Mouse (Mus musculus) limb, embryonic 10.5 days (tissue): ENCODE results near the gene Slc9a3r1. TPM values are rescaled to one million over a fixed set of nuclear protein-coding genes. Genes with fewer than 3 reads are reported as not detected.

ENCODE experiments used
- DNase-seq: peaks from one replicate; pipeline ENCODE4 v3.0.0-alpha.2; 2017; ENCODE audit warnings: low spot score
- H3K27ac ChIP-seq: fragments of 300-500 bp; sonication (generic); 2 replicates; pipeline ENCODE4 v1.5.1; 2016; ENCODE audit warnings: mild to moderate bottlenecking
- H3K27me3 ChIP-seq: fragments of 300-500 bp; sonication (generic); 2 replicates; pipeline ENCODE4 v1.6.1; 2016; ENCODE audit warnings: low read depth, mild to moderate bottlenecking; ENCODE audit not compliant: poor library complexity, severe bottlenecking
- H3K36me3 ChIP-seq: fragments of 300-500 bp; sonication (generic); 2 replicates; pipeline ENCODE4 v1.6.1; 2016; ENCODE audit warnings: mild to moderate bottlenecking, moderate library complexity
- H3K4me1 ChIP-seq: fragments of 300-500 bp; sonication (generic); 2 replicates; pipeline ENCODE4 v1.6.1; 2016
- H3K4me3 ChIP-seq: fragments of 300-500 bp; sonication (generic); 2 replicates; pipeline ENCODE4 v1.5.1; 2016; ENCODE audit warnings: mild to moderate bottlenecking, moderate library complexity
- H3K9me3 ChIP-seq: fragments of 300-500 bp; sonication (generic); replicated peaks from 2 replicates; pipeline ENCODE4 v1.6.1; 2016; ENCODE audit warnings: mild to moderate bottlenecking
- WGBS: fragments of 180-500 bp; shearing (Covaris S2); methylation state at CpG from one replicate; pipeline ENCODE4 v1.1.7; 2016; 5-methylcytosine and 5-hydroxymethylcytosine counted together
- polyA plus RNA-seq: library from polyadenylated mRNA; unstranded; fragments of >200 nt; fragmentation: Nextera tagmentation; extraction: Ambion mirVana; gene quantifications from 2 replicates; pipeline ENCODE4 v1.2.1, GENCODE M21; 2016

Slc9a3r1 gene
- polyA plus RNA-seq, 1 experiment from 2014 or later, result 30.7 TPM

GRCm38 (mm10) chr11:115153699-115154292 lies 9.3 kb upstream of the Slc9a3r1 start:
- Histone ChIP-seq H3K4me3 (peak overlapping the region; percentile 36), H3K27me3 (peaks cover 50% of the 10 kb centered on the region), H3K9me3 (no peaks in the 10 kb centered on the region), H3K4me1 (peaks cover 68% of the 10 kb centered on the region), H3K36me3 (no peaks in the 10 kb centered on the region), H3K27ac (no peak overlapping the region)
- peak; percentile 90 for DNase-seq
- under 1% methylated on average over 35 of the region's 35 CpGs for WGBS

- no peaks in the 10 kb centered on the region for H3K36me3 ChIP-seq
- no peak for DNase-seq
- H3K4me3 ChIP-seq, result peak overlapping the region; percentile 2; the same call in 1 of the 2 replicates
- peaks cover 75% of the 10 kb centered on the region for H3K4me1 ChIP-seq
- peaks cover 50% of the 10 kb centered on the region for H3K27me3 ChIP-seq
- no peaks in the 10 kb centered on the region for H3K9me3 ChIP-seq
- 2% methylated on average over 5 of the region's 5 CpGs for WGBS
- no peak overlapping the region for H3K27ac ChIP-seq
Measured at GRCm38 (mm10) chr11:115155053-115155634, 8.0 kb upstream of the Slc9a3r1 start.

GRCm38 (mm10) chr11:115157933-115158719 lies 5.0 kb upstream of the Slc9a3r1 start:
- H3K27me3 ChIP-seq, result peaks cover 61% of the 10 kb centered on the region
- H3K4me3 ChIP-seq, result no peak overlapping the region

GRCm38 (mm10) chr11:115160016-115160797 lies 2.9 kb upstream of the Slc9a3r1 start:
- peak; percentile 67 for DNase-seq
- no peak overlapping the region for H3K27ac ChIP-seq
- 50% methylated on average over 11 of the region's 11 CpGs for WGBS
- no peak overlapping the region for H3K4me3 ChIP-seq
- peaks cover 69% of the 10 kb centered on the region for H3K4me1 ChIP-seq
- H3K36me3 ChIP-seq, result no peaks in the 10 kb centered on the region
- peaks cover 60% of the 10 kb centered on the region for H3K27me3 ChIP-seq
- no peaks in the 10 kb centered on the region for H3K9me3 ChIP-seq

More at GRCm38 (mm10) chr11:115157933-115158719, 5.0 kb upstream of the Slc9a3r1 start:
- no peaks in the 10 kb centered on the region for H3K36me3 ChIP-seq
- H3K4me1 ChIP-seq, result peaks cover 69% of the 10 kb centered on the region
- no peaks in the 10 kb centered on the region for H3K9me3 ChIP-seq
- H3K27ac ChIP-seq, result peak overlapping the region; percentile 82
- 29% methylated on average over 12 of the region's 12 CpGs for WGBS
- no peak for DNase-seq

GRCm38 (mm10) chr11:115160883-115161577 lies 2.1 kb upstream of the Slc9a3r1 start:
- Histone ChIP-seq H3K9me3 (no peaks in the 10 kb centered on the region), H3K4me1 (peaks cover 64% of the 10 kb centered on the region), H3K27me3 (peaks cover 60% of the 10 kb centered on the region), H3K27ac (no peak overlapping the region), H3K4me3 (no peak overlapping the region), H3K36me3 (no peaks in the 10 kb centered on the region)
- peak; percentile 85 for DNase-seq
- WGBS, result 35% methylated on average over 10 of the region's 10 CpGs

GRCm38 (mm10) chr11:115161578-115162204 lies 1.4 kb upstream of the Slc9a3r1 start:
- H3K27me3 ChIP-seq, result peaks cover 57% of the 10 kb centered on the region
- H3K36me3 ChIP-seq, result no peaks in the 10 kb centered on the region
- 75% methylated on average over 9 of the region's 9 CpGs for WGBS
- no peaks in the 10 kb centered on the region for H3K9me3 ChIP-seq
- DNase-seq, result no peak
- H3K4me1 ChIP-seq, result peaks cover 64% of the 10 kb centered on the region
- no peak overlapping the region for H3K27ac ChIP-seq
- no peak overlapping the region for H3K4me3 ChIP-seq

- WGBS, result 25% methylated on average over 9 of the region's 9 CpGs
- Histone ChIP-seq H3K9me3 (no peaks in the 10 kb centered on the region), H3K4me3 (peak overlapping the region; percentile 63), H3K4me1 (peaks cover 64% of the 10 kb centered on the region), H3K36me3 (no peaks in the 10 kb centered on the region), H3K27me3 (peaks cover 52% of the 10 kb centered on the region), H3K27ac (peak overlapping the region; percentile 80; the same call in 1 of the 2 replicates)
- DNase-seq, result no peak
Measured at GRCm38 (mm10) chr11:115162205-115162601, 938 bp upstream of the Slc9a3r1 start.

GRCm38 (mm10) chr11:115163568-115164150 lies 518 bp downstream of the Slc9a3r1 start:
- peaks cover 49% of the 10 kb centered on the region for H3K27me3 ChIP-seq
- under 1% methylated on average over 47 of the region's 47 CpGs for WGBS
- H3K4me1 ChIP-seq, result peaks cover 51% of the 10 kb centered on the region
- DNase-seq, result peak; percentile 71
- no peaks in the 10 kb centered on the region for H3K36me3 ChIP-seq
- peak overlapping the region; percentile 80 for H3K27ac ChIP-seq
- H3K9me3 ChIP-seq, result no peaks in the 10 kb centered on the region
- peak overlapping the region; percentile 63 for H3K4me3 ChIP-seq

GRCm38 (mm10) chr11:115164341-115164975 lies 1.3 kb downstream of the Slc9a3r1 start:
- H3K4me1 ChIP-seq, result peaks cover 51% of the 10 kb centered on the region
- H3K36me3 ChIP-seq, result no peaks in the 10 kb centered on the region
- H3K27ac ChIP-seq, result peak overlapping the region; percentile 80
- H3K27me3 ChIP-seq, result peaks cover 49% of the 10 kb centered on the region
- WGBS, result 2% methylated on average over 14 of the region's 14 CpGs
- no peak for DNase-seq
- peak overlapping the region; percentile 63 for H3K4me3 ChIP-seq
- H3K9me3 ChIP-seq, result no peaks in the 10 kb centered on the region

- Histone ChIP-seq H3K4me3 (peak overlapping the region; percentile 63), H3K9me3 (no peaks in the 10 kb centered on the region), H3K36me3 (no peaks in the 10 kb centered on the region), H3K27me3 (peaks cover 49% of the 10 kb centered on the region), H3K4me1 (peaks cover 46% of the 10 kb centered on the region), H3K27ac (peak overlapping the region; percentile 33)
- no peak for DNase-seq
- WGBS, result under 1% methylated on average over 9 of the region's 9 CpGs
Measured at GRCm38 (mm10) chr11:115164976-115165374, 1.8 kb downstream of the Slc9a3r1 start.

- H3K4me1 ChIP-seq, result peaks cover 46% of the 10 kb centered on the region
- no peak for DNase-seq
- no peak overlapping the region for H3K27ac ChIP-seq
- peaks cover 46% of the 10 kb centered on the region for H3K27me3 ChIP-seq
- no peaks in the 10 kb centered on the region for H3K9me3 ChIP-seq
- WGBS, result 77% methylated on average over 3 of the region's 3 CpGs
- H3K4me3 ChIP-seq, result no peak overlapping the region
- H3K36me3 ChIP-seq, result no peaks in the 10 kb centered on the region
Measured at GRCm38 (mm10) chr11:115166776-115167175, 3.6 kb downstream of the Slc9a3r1 start.
